9 mouse cellular contexts compared by ENCODE assay signal in genomic region chr4:155200861-155201390, GRCm38 (mm10). TPM values are rescaled to one million over a fixed set of nuclear protein-coding genes. Genes with fewer than 3 reads are reported as not detected.
DNase-seq lines count a peak whose midpoint lies in the region; ATAC-seq lines count a peak whose summit lies in the region.
"Had no signal": no experiment of that assay in that cellular context is flagged by ENCODE, and none has a peak within 500 bp of the region (broad histone marks: within the 10 kb centered on the region; RNA-seq: fewer than 3 reads in every experiment).

No protein-coding gene starts in this region.

- no peak overlapping the region for H3K4me2 ChIP-seq in kidney, embryonic 15.5 days
- H3K4me2 ChIP-seq in midbrain, embryonic 11.5 days = no peak overlapping the region
- no peak overlapping the region for H3K4me2 ChIP-seq in forebrain, embryonic 15.5 days (replicated peaks)

- H3K36me3 ChIP-seq in kidney, embryonic 15.5 days = 0 out of 2 replicates have a peak, but pooled peaks cover 3% of the 10 kb centered on the region
- no peaks in the 10 kb centered on the region for H3K36me3 ChIP-seq in midbrain, embryonic 11.5 days (ENCODE audit: control insufficient read depth, insufficient read depth, low read length)
- no peaks in the 10 kb centered on the region for H3K36me3 ChIP-seq in forebrain, embryonic 15.5 days

- no peak overlapping the region for H3K4me3 ChIP-seq in kidney, embryonic 15.5 days (replicated peaks)
- H3K4me3 ChIP-seq in midbrain, embryonic 11.5 days (ENCODE audit: low read depth, low read length) = no peak overlapping the region
- no peak overlapping the region for H3K4me3 ChIP-seq in forebrain, embryonic 15.5 days

- 76% methylated on average over 3 of the region's 3 CpGs for WGBS in kidney, embryonic 15.5 days
- WGBS in midbrain, embryonic 11.5 days = 87% methylated on average over 3 of the region's 3 CpGs
- 91% methylated on average over 3 of the region's 3 CpGs for WGBS in forebrain, embryonic 15.5 days

- ATAC-seq in kidney, embryonic 15.5 days (replicated peaks; ENCODE audit: low FRiP score) = no peak
- peak; percentile 86 for ATAC-seq in inflammation-experienced regulatory T-cells, adult 6 months
- ATAC-seq in megakaryocyte-erythroid progenitor cell, adult 5-6 weeks (replicated peaks; ENCODE audit: low FRiP score, low TSS enrichment, poor library complexity, severe bottlenecking) = peak; percentile 49; the same call in 1 of the 2 replicates
- no peak for ATAC-seq in midbrain, embryonic 11.5 days (ENCODE audit: low FRiP score)
- no peak for ATAC-seq in forebrain, embryonic 15.5 days (replicated peaks)

- no peak overlapping the region for H3K9ac ChIP-seq in kidney, embryonic 15.5 days
- H3K9ac ChIP-seq in midbrain, embryonic 11.5 days (ENCODE audit: low read length) = no peak overlapping the region
- no peak overlapping the region for H3K9ac ChIP-seq in forebrain, embryonic 15.5 days (replicated peaks)
- H3K9ac ChIP-seq: liver, embryonic 14.5 days had no signal

- H3K9me3 ChIP-seq in kidney, embryonic 15.5 days (replicated peaks) = no peaks in the 10 kb centered on the region
- no peaks in the 10 kb centered on the region for H3K9me3 ChIP-seq in midbrain, embryonic 11.5 days (ENCODE audit: control insufficient read depth, low read length)
- no peaks in the 10 kb centered on the region for H3K9me3 ChIP-seq in forebrain, embryonic 15.5 days

- H3K4me1 ChIP-seq in kidney, embryonic 15.5 days = peaks cover 92% of the 10 kb centered on the region
- H3K4me1 ChIP-seq in midbrain, embryonic 11.5 days (ENCODE audit: control insufficient read depth, insufficient read depth, low read length) = peaks cover 16% of the 10 kb centered on the region
- H3K4me1 ChIP-seq in forebrain, embryonic 15.5 days = peaks cover 38% of the 10 kb centered on the region

- H3K27ac ChIP-seq in kidney, embryonic 15.5 days = peak overlapping the region; percentile 59
- no peak overlapping the region for H3K27ac ChIP-seq in midbrain, embryonic 11.5 days (ENCODE audit: low read depth, low read length)
- H3K27ac ChIP-seq in forebrain, embryonic 15.5 days (replicated peaks) = no peak overlapping the region
- H3K27ac ChIP-seq: liver, embryonic 14.5 days had no signal

- no peaks in the 10 kb centered on the region for H3K27me3 ChIP-seq in kidney, embryonic 15.5 days
- H3K27me3 ChIP-seq in midbrain, embryonic 11.5 days (ENCODE audit: control insufficient read depth, insufficient read depth, low read length) = no peaks in the 10 kb centered on the region
- no peaks in the 10 kb centered on the region for H3K27me3 ChIP-seq in forebrain, embryonic 15.5 days

- no peak for DNase-seq in kidney, postnatal 14 days
- peak; percentile 63 for DNase-seq in MEL-GATA-1-ER (ENCODE audit: extremely low read depth, low read depth)
- DNase-seq in urinary bladder, adult 2 months (ENCODE audit: low spot score) = no peak
- DNase-seq in midbrain, embryonic 11.5 days (ENCODE audit: low spot score, missing footprints) = no peak

RNA-seq across cellular contexts. Expression of gene Ski, which starts 21.5 kb away (rescaled TPM):
- polyA plus RNA-seq in kidney, embryonic 15.5 days (2015; fragmentation: Nextera tagmentation; extraction: Ambion mirVana) = 14.7 and 16.9 TPM in 2 replicates
- polyA plus RNA-seq in inflammation-experienced regulatory T-cells, adult 6 months (2017; shearing (Covaris generic)) = 10 to 100 TPM; 10.7 to 26.8 (median 26.8) TPM
- 16.3 and 16.4 TPM in 2 replicates for total RNA-seq in megakaryocyte-erythroid progenitor cell, adult 5-6 weeks (2014; fragmentation: Nextera tagmentation)
- total RNA-seq in megakaryocyte-erythroid progenitor cell, adult 5-6 weeks (2017) = 6.7 and 7.7 TPM in 2 replicates
- 43.6 and 67.2 TPM in 2 replicates for polyA plus RNA-seq in urinary bladder, adult 2 months (2012; rRNA removed)
- polyA plus RNA-seq in midbrain, embryonic 11.5 days (2014; fragmentation: Nextera tagmentation; extraction: Ambion mirVana) = 12.7 and 13.6 TPM in 2 replicates
- 14.3 TPM in 2 replicates for polyA plus RNA-seq in forebrain, embryonic 15.5 days (2015; fragmentation: Nextera tagmentation; extraction: Ambion mirVana)

RNA-seq across cellular contexts. Expression of gene Faap20, which starts 48.7 kb away (rescaled TPM):
- polyA plus RNA-seq in kidney, embryonic 15.5 days (2015; fragmentation: Nextera tagmentation; extraction: Ambion mirVana) = 66.2 and 68.8 TPM in 2 replicates
- polyA plus RNA-seq in inflammation-experienced regulatory T-cells, adult 6 months (2017; shearing (Covaris generic)) = 10 to 100 TPM; 44.3 to 57.3 (median 51.6) TPM
- 25.6 and 41.4 TPM in 2 replicates for total RNA-seq in megakaryocyte-erythroid progenitor cell, adult 5-6 weeks (2014; fragmentation: Nextera tagmentation)
- 16.8 and 17.0 TPM in 2 replicates for total RNA-seq in megakaryocyte-erythroid progenitor cell, adult 5-6 weeks (2017)
- 47.5 and 51.8 TPM in 2 replicates for polyA plus RNA-seq in urinary bladder, adult 2 months (2012; rRNA removed)
- polyA plus RNA-seq in midbrain, embryonic 11.5 days (2014; fragmentation: Nextera tagmentation; extraction: Ambion mirVana) = 101 and 110 TPM in 2 replicates
- polyA plus RNA-seq in forebrain, embryonic 15.5 days (2015; fragmentation: Nextera tagmentation; extraction: Ambion mirVana) = 88.2 and 89.3 TPM in 2 replicates

Comparison
In these comparisons a context has a peak if more than half of its experiments do, and no peak if none do; other contexts are left out.
1. ATAC-seq: peak in inflammation-experienced regulatory T-cells, adult 6 months (single experiment) and megakaryocyte-erythroid progenitor cell, adult 5-6 weeks (single experiment); none in kidney, embryonic 15.5 days (single experiment), midbrain, embryonic 11.5 days (single experiment) and forebrain, embryonic 15.5 days (single experiment).